Mouse (Mus musculus): ENCODE data around the gene Hspa5. TPM values are rescaled to one million over a fixed set of nuclear protein-coding genes. Genes with fewer than 3 reads are reported as not detected.

Hspa5 gene
- 1,305 TPM for polyA plus RNA-seq (2014; fragmentation: Illumina TruSeq; extraction: RNeasy Lipid Tissue Mini Kit (QIAGEN cat#74804); ENCODE audit: low read depth, low replicate concordance)

DNA sequence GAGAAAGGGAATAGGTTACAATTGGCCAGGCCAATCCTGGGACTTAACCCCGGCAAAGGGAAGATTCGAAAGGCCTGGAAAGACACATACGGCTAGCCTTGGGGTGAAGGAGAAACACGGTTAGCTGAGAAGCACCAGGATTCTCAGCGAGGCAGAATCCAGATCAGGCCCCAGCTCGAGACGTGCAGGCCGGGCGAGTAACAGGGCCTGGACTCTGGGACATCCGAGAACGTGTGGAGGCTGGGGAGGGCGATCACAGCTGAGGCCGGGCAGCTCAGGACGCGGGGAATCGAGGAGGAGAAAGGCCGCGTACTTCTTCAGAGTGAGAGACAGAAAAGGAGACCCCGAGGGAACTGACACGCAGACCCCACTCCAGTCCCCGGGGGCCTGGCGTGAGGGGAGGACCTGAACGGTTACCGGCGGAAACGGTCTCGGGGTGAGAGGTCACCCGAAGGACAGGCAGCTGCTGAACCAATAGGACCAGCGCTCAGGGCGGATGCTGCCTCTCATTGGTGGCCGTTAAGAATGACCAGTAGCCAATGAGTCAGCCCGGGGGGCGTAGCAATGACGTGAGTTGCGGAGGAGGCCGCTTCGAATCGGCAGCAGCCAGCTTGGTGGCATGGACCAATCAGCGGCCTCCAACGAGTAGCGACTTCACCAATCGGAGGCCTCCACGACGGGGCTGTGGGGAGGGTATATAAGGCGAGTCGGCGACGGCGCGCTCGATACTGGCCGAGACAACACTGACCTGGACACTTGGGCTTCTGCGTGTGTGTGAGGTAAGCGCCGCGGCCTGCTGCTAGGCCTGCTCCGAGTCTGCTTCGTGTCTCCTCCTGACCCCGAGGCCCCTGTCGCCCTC lies at the start of gene Hspa5:
Gene Hspa5 (plus strand): TSS at position 603 of the 859 bp plus-strand sequence.

GRCm38 (mm10) chr2:34754551-34755358 lies 17.0 kb upstream of the Hspa5 start, which contains the start of gene Gapvd1:
Gene Gapvd1 (minus strand): TSS chr2:34755232.

GRCm38 (mm10) chr2:34799357-34800256 lies 27.8 kb downstream of the Hspa5 start, which contains the start of gene Rabepk:
Gene Rabepk (minus strand): TSS chr2:34799912.

DNA sequence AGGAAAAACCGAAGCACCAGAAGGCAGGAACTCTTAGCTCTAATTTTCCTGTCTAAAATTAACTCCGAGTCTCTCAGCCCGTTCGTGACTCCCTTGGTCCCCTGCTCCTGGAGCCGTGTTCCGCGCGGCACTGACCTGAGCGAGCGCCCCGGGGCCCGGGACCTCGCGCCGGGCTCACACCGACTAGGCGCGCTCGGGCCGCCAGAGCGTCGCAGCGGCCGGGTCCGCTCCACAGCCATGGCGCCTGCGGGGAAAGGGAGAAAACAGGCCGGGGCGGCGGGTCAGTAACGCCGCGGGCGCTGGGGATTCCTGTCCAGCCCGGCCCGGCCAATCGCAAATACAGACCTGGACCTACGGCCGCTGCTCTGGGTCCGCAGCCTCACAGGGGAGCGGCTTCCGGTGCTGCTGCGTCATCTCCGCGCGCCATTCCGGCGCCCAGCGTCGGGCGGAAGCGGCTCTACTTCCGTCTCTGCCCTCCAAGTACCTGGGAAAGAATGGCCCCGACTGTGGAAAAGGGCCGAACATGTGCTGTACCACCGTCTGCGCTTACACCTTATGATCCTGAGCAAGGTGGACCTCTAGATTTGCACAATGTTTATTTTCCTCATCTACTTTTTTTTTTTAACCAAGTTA lies 54.2 kb downstream of the Hspa5 start, which contains the start of gene Fbxw2:
Gene Fbxw2 (minus strand): TSS at position 485 of the 633 bp plus-strand sequence.

Other genes starting within 250 kb of the Hspa5 start
- gene Gapvd1, start 16.7 kb upstream of the Hspa5 start, polyA plus RNA-seq (2014; fragmentation: Illumina TruSeq; extraction: RNeasy Lipid Tissue Mini Kit (QIAGEN cat#74804); ENCODE audit: low read depth, low replicate concordance) = 63.2 TPM
- gene Rabepk, start 27.9 kb downstream of the Hspa5 start, polyA plus RNA-seq (2014; fragmentation: Illumina TruSeq; extraction: RNeasy Lipid Tissue Mini Kit (QIAGEN cat#74804); ENCODE audit: low read depth, low replicate concordance) = 9.6 TPM
- gene Fbxw2, start 54.3 kb downstream of the Hspa5 start, polyA plus RNA-seq (2014; fragmentation: Illumina TruSeq; extraction: RNeasy Lipid Tissue Mini Kit (QIAGEN cat#74804); ENCODE audit: low read depth, low replicate concordance) = 127 TPM
- gene Gm34653, start 61.0 kb downstream of the Hspa5 start, polyA plus RNA-seq (2014; fragmentation: Illumina TruSeq; extraction: RNeasy Lipid Tissue Mini Kit (QIAGEN cat#74804); ENCODE audit: low read depth, low replicate concordance) = not detected
- not detected for gene Cutal, start 102.4 kb downstream of the Hspa5 start, polyA plus RNA-seq (2014; fragmentation: Illumina TruSeq; extraction: RNeasy Lipid Tissue Mini Kit (QIAGEN cat#74804); ENCODE audit: low read depth, low replicate concordance)
- gene Psmd5, start 103.0 kb downstream of the Hspa5 start, polyA plus RNA-seq (2014; fragmentation: Illumina TruSeq; extraction: RNeasy Lipid Tissue Mini Kit (QIAGEN cat#74804); ENCODE audit: low read depth, low replicate concordance) = 72.4 TPM
- gene Phf19, start 142.1 kb downstream of the Hspa5 start, polyA plus RNA-seq (2014; fragmentation: Illumina TruSeq; extraction: RNeasy Lipid Tissue Mini Kit (QIAGEN cat#74804); ENCODE audit: low read depth, low replicate concordance) = 2.0 TPM
- gene Traf1, start 189.8 kb downstream of the Hspa5 start, polyA plus RNA-seq (2014; fragmentation: Illumina TruSeq; extraction: RNeasy Lipid Tissue Mini Kit (QIAGEN cat#74804); ENCODE audit: low read depth, low replicate concordance) = 1.7 TPM